Mouse (Mus musculus): ENCODE measurements around the gene Hspa5. TPM values are rescaled to one million over a fixed set of nuclear protein-coding genes. Genes with fewer than 3 reads are reported as not detected.
"Not testable (repeated sequence)": the region's sequence is repeated elsewhere in the genome, so short reads cannot be mapped to it uniquely, and the experiment has no call there.

The Hspa5 gene
- polyA plus RNA-seq, 1 experiment from 2014 or later = 942 TPM

- Histone ChIP-seq H3K4me3 (ENCODE audit: low read depth, low read length) (peak overlapping the region; percentile 73), H3K4me1 (ENCODE audit: control insufficient read depth, insufficient read depth, low read length) (peaks cover 19% of the 10 kb centered on the region), H3K27me3 (replicated peaks; ENCODE audit: control insufficient read depth, insufficient read depth, low read length) (no peaks in the 10 kb centered on the region), H3K9ac (ENCODE audit: low read depth, low read length) (no peak overlapping the region), H3K9me3 (ENCODE audit: control insufficient read depth, low read length) (no peaks in the 10 kb centered on the region), H3K36me3 (ENCODE audit: control insufficient read depth, insufficient read depth, low read length) (peaks cover 26% of the 10 kb centered on the region; the same call in 1 of the 2 replicates), H3K27ac (replicated peaks; ENCODE audit: low read depth, low read length) (peak overlapping the region; percentile 82; the same call in 1 of the 2 replicates), H3K4me2 (ENCODE audit: low read depth, low read length) (peak overlapping the region; percentile 75)
- ATAC-seq (ENCODE audit: low read depth) = no peak
- no peak for DNase-seq (ENCODE audit: low spot score)
- 81% methylated on average over 7 of the region's 7 CpGs for WGBS
Observed at GRCm38 (mm10) chr2:34800371-34800770, 28.6 kb downstream of the Hspa5 start.

- peak; percentile 100 for DNase-seq (ENCODE audit: low spot score)
- peak; percentile 96 for ATAC-seq (ENCODE audit: low read depth)
- H3K9ac ChIP-seq (ENCODE audit: low read depth, low read length) = peak overlapping the region; percentile 87
Observed at GRCm38 (mm10) chr2:34801516-34802482, 30.0 kb downstream of the Hspa5 start.

GRCm38 (mm10) chr2:34802565-34803245, 30.9 kb downstream of the Hspa5 start:
- peak; percentile 22 for DNase-seq (ENCODE audit: low spot score)
- WGBS = under 1% methylated on average over 16 of the region's 32 CpGs

More at GRCm38 (mm10) chr2:34801516-34802482, 30.0 kb downstream of the Hspa5 start:
- peak overlapping the region; percentile 71 for H3K27ac ChIP-seq (replicated peaks; ENCODE audit: low read depth, low read length)
- H3K27me3 ChIP-seq (replicated peaks; ENCODE audit: control insufficient read depth, insufficient read depth, low read length) = no peaks in the 10 kb centered on the region
- peak overlapping the region; percentile 41; the same call in 1 of the 2 replicates for H3K4me2 ChIP-seq (ENCODE audit: low read depth, low read length)
- peak overlapping the region; percentile 65 for H3K4me3 ChIP-seq (ENCODE audit: low read depth, low read length)
- peaks cover 19% of the 10 kb centered on the region for H3K4me1 ChIP-seq (ENCODE audit: control insufficient read depth, insufficient read depth, low read length)
- peaks cover 27% of the 10 kb centered on the region for H3K36me3 ChIP-seq (ENCODE audit: control insufficient read depth, insufficient read depth, low read length)
- 6% methylated on average over 38 of the region's 39 CpGs for WGBS
- H3K9me3 ChIP-seq (ENCODE audit: control insufficient read depth, low read length) = no peaks in the 10 kb centered on the region

DNA sequence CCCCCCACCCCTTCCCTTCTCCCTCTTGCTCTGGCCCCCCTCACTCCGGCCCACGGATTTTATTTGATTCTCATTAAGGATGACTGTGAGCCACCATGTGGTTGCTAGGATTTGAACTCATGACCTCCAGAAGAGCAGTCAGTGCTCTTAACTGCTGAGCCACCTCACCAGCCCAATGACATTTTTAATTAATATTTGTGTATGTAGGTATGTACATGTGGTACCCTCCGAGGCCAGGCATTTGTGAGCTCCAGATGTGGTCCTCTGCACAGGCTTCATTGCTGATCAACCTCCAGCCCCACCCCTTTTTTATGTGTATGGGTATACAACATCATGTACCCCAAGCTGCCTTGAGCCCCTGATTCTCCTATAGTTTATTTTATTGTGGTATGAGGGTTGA, 32.0 kb downstream of the Hspa5 start:
- peaks cover 18% of the 10 kb centered on the region for H3K4me1 ChIP-seq (ENCODE audit: control insufficient read depth, insufficient read depth, low read length)
- H3K4me2 ChIP-seq (ENCODE audit: low read depth, low read length) = peak overlapping the region; percentile 71
- H3K36me3 ChIP-seq (ENCODE audit: control insufficient read depth, insufficient read depth, low read length) = peaks cover 36% of the 10 kb centered on the region
- H3K27ac ChIP-seq (replicated peaks; ENCODE audit: low read depth, low read length) = no peak overlapping the region
- DNase-seq (ENCODE audit: low spot score) (no peak), ATAC-seq (ENCODE audit: low read depth) (no peak)
- H3K9me3 ChIP-seq (ENCODE audit: control insufficient read depth, low read length) = no peaks in the 10 kb centered on the region
- H3K27me3 ChIP-seq (replicated peaks; ENCODE audit: control insufficient read depth, insufficient read depth, low read length) = no peaks in the 10 kb centered on the region
- WGBS = 65% methylated on average over 3 of the region's 3 CpGs
- 0 out of 2 replicates have a peak overlapping the region, but pooled peaks have one; percentile 34 for H3K9ac ChIP-seq (ENCODE audit: low read depth, low read length)
- H3K4me3 ChIP-seq (ENCODE audit: low read depth, low read length) = peak overlapping the region; percentile 21

More at GRCm38 (mm10) chr2:34802565-34803245, 30.9 kb downstream of the Hspa5 start:
- Histone ChIP-seq H3K4me1 (ENCODE audit: control insufficient read depth, insufficient read depth, low read length) (peaks cover 19% of the 10 kb centered on the region), H3K4me3 (ENCODE audit: low read depth, low read length) (peak overlapping the region; percentile 65), H3K36me3 (ENCODE audit: control insufficient read depth, insufficient read depth, low read length) (peaks cover 29% of the 10 kb centered on the region), H3K4me2 (ENCODE audit: low read depth, low read length) (peak overlapping the region; percentile 71), H3K9ac (ENCODE audit: low read depth, low read length) (peak overlapping the region; percentile 87)
- H3K9me3 ChIP-seq (ENCODE audit: control insufficient read depth, low read length); H3K27me3 ChIP-seq (replicated peaks; ENCODE audit: control insufficient read depth, insufficient read depth, low read length); H3K27ac ChIP-seq (replicated peaks; ENCODE audit: low read depth, low read length): not testable (repeated sequence)
- peak; percentile 49 for ATAC-seq (ENCODE audit: low read depth)

- peaks cover 14% of the 10 kb centered on the region for H3K4me1 ChIP-seq (ENCODE audit: control insufficient read depth, insufficient read depth, low read length)
- H3K27me3 ChIP-seq (replicated peaks; ENCODE audit: control insufficient read depth, insufficient read depth, low read length) = no peaks in the 10 kb centered on the region
- ATAC-seq (ENCODE audit: low read depth) = no peak
- H3K4me3 ChIP-seq (ENCODE audit: low read depth, low read length) = no peak overlapping the region
- no peaks in the 10 kb centered on the region for H3K9me3 ChIP-seq (ENCODE audit: control insufficient read depth, low read length)
- DNase-seq (ENCODE audit: low spot score) = no peak
- H3K9ac ChIP-seq (ENCODE audit: low read depth, low read length) = no peak overlapping the region
- H3K27ac ChIP-seq (replicated peaks; ENCODE audit: low read depth, low read length) = no peak overlapping the region
- peak overlapping the region; percentile 71 for H3K4me2 ChIP-seq (ENCODE audit: low read depth, low read length)
- peaks cover 40% of the 10 kb centered on the region for H3K36me3 ChIP-seq (ENCODE audit: control insufficient read depth, insufficient read depth, low read length)
- WGBS = 96% methylated on average over 2 of the region's 2 CpGs
Observed at GRCm38 (mm10) chr2:34804172-34804571, 32.4 kb downstream of the Hspa5 start.

DNA sequence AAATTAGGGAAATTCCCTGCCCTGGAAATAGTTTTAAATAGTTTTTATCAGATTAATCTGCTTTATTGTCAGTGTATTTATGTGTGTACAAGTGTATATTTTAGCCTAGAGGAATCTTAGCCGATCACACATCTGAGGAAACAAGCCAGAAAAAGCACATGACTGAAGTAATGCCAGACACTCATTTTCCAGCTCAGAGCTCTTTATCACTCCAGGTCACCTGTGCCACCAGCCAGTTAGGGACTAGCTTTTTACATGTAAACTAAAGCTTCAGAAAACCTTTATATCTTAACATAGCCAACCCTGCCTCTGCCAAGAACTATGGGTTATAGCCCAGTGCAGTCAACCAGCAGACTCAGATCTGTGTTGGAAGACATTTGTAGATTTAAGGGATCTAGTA, 33.0 kb downstream of the Hspa5 start:
- H3K27ac ChIP-seq (replicated peaks; ENCODE audit: low read depth, low read length) = no peak overlapping the region
- H3K36me3 ChIP-seq (ENCODE audit: control insufficient read depth, insufficient read depth, low read length) = peaks cover 40% of the 10 kb centered on the region
- peaks cover 13% of the 10 kb centered on the region for H3K4me1 ChIP-seq (ENCODE audit: control insufficient read depth, insufficient read depth, low read length)
- H3K4me3 ChIP-seq (ENCODE audit: low read depth, low read length) = no peak overlapping the region
- WGBS = 80% methylated on average over 1 of the region's 1 CpGs
- no peaks in the 10 kb centered on the region for H3K9me3 ChIP-seq (ENCODE audit: control insufficient read depth, low read length)
- H3K27me3 ChIP-seq (replicated peaks; ENCODE audit: control insufficient read depth, insufficient read depth, low read length) = no peaks in the 10 kb centered on the region
- no peak for ATAC-seq (ENCODE audit: low read depth)
- no peak overlapping the region for H3K4me2 ChIP-seq (ENCODE audit: low read depth, low read length)
- DNase-seq (ENCODE audit: low spot score) = no peak
- no peak overlapping the region for H3K9ac ChIP-seq (ENCODE audit: low read depth, low read length)

DNA sequence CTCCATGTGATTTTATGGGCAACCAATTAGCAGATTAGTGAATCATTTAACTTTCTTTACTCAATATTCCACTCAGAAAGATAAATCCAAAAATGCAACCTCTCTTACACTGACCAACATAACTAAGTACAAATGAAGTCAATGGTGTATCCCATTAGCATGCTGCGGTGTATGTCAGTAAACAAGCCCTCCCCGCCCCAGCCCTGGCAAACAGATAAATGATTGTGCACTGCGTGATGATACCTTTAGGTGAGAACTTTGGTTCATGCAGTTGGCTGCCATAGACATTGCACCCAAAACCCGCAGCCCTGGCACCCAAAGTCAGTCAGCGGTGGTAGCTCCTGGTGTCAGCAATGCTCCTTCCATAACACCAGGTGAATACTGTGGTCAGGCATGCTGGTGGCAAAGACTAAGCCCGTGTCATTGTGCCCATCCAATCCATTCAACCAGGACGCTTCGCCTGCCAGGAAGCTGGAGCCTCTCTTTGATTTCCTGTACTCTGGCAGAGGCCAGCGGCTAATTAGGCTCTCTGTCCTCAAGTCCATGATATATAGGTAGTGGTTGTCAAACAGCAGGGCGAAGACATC, 33.7 kb downstream of the Hspa5 start:
- Histone ChIP-seq H3K4me3 (ENCODE audit: low read depth, low read length) (no peak overlapping the region), H3K27me3 (replicated peaks; ENCODE audit: control insufficient read depth, insufficient read depth, low read length) (no peaks in the 10 kb centered on the region), H3K27ac (replicated peaks; ENCODE audit: low read depth, low read length) (no peak overlapping the region), H3K4me2 (ENCODE audit: low read depth, low read length) (no peak overlapping the region), H3K9ac (ENCODE audit: low read depth, low read length) (no peak overlapping the region), H3K36me3 (ENCODE audit: control insufficient read depth, insufficient read depth, low read length) (peaks cover 44% of the 10 kb centered on the region), H3K9me3 (ENCODE audit: control insufficient read depth, low read length) (no peaks in the 10 kb centered on the region), H3K4me1 (ENCODE audit: control insufficient read depth, insufficient read depth, low read length) (peaks cover 10% of the 10 kb centered on the region)
- WGBS = 90% methylated on average over 10 of the region's 10 CpGs
- ATAC-seq (ENCODE audit: low read depth) (no peak), DNase-seq (ENCODE audit: low spot score) (no peak)

GRCm38 (mm10) chr2:34808057-34808456, 36.3 kb downstream of the Hspa5 start:
- H3K4me2 ChIP-seq (ENCODE audit: low read depth, low read length) = no peak overlapping the region
- H3K4me3 ChIP-seq (ENCODE audit: low read depth, low read length) = no peak overlapping the region
- no peak overlapping the region for H3K27ac ChIP-seq (replicated peaks; ENCODE audit: low read depth, low read length)
- no peak overlapping the region for H3K9ac ChIP-seq (ENCODE audit: low read depth, low read length)
- H3K4me1 ChIP-seq (ENCODE audit: control insufficient read depth, insufficient read depth, low read length) = peaks cover 10% of the 10 kb centered on the region
- H3K9me3 ChIP-seq (ENCODE audit: control insufficient read depth, low read length) = no peaks in the 10 kb centered on the region
- no peak for DNase-seq (ENCODE audit: low spot score)
- H3K27me3 ChIP-seq (replicated peaks; ENCODE audit: control insufficient read depth, insufficient read depth, low read length) = no peaks in the 10 kb centered on the region
- 73% methylated on average over 2 of the region's 2 CpGs for WGBS
- no peak for ATAC-seq (ENCODE audit: low read depth)
- H3K36me3 ChIP-seq (ENCODE audit: control insufficient read depth, insufficient read depth, low read length) = peaks cover 66% of the 10 kb centered on the region

All from embryonic facial prominence, embryonic 14.5 days (tissue).